Comparison of ENCODE assay signal across 8 mouse cellular contexts in genomic region chr12:65075085-65075732, GRCm38 (mm10). TPM values are rescaled to one million over a fixed set of nuclear protein-coding genes. Genes with fewer than 3 reads are reported as not detected.
DNase-seq lines count a peak whose midpoint lies in the region; ATAC-seq lines count a peak whose summit lies in the region.

Gene Fancm, plus strand, starts transcription at chr12:65075603.

- intact Hi-C loops in heart, postnatal 14 days (cut with DNase I) = loop anchor here (5.0 kb wide), 1 partner anchor 97 kb away; the partner anchor contains the start of gene Mis18bp1

- DNase-seq in ES-CJ7 (ENCODE audit: low read depth, low spot score) = peak; percentile 89
- peak; percentile 87 for DNase-seq in cerebellum, adult 11 months
- DNase-seq in forebrain, embryonic 14.5 days (ENCODE audit: low spot score) = peak; percentile 97
- DNase-seq in heart, postnatal 14 days = peak; percentile 90 to 91
- DNase-seq in layer of hippocampus, adult 11-12 months (ENCODE audit: low spot score) = peak; percentile 91
- peak; percentile 90 to 91 for DNase-seq in lung, adult 18-20 months
- peak; percentile 90 for DNase-seq in testis, postnatal 14 days (ENCODE audit: low spot score)

- H3K27me3 ChIP-seq in forebrain, embryonic 14.5 days (replicated peaks; ENCODE audit: control insufficient read depth, insufficient read depth, low read length) = no peaks in the 10 kb centered on the region
- no peaks in the 10 kb centered on the region for H3K27me3 ChIP-seq in neural tube, embryonic 15.5 days (replicated peaks)

- H3K9me3 ChIP-seq in forebrain, embryonic 14.5 days (replicated peaks; ENCODE audit: control insufficient read depth, low read length) = no peaks in the 10 kb centered on the region
- no peaks in the 10 kb centered on the region for H3K9me3 ChIP-seq in neural tube, embryonic 15.5 days (replicated peaks)

- H3K36me3 ChIP-seq in forebrain, embryonic 14.5 days (ENCODE audit: control insufficient read depth, insufficient read depth, low read length) = no peaks in the 10 kb centered on the region
- peaks cover 4% of the 10 kb centered on the region for H3K36me3 ChIP-seq in neural tube, embryonic 15.5 days

- peak within 1 kb of the TSS; percentile 64 for H3K4me3 ChIP-seq in forebrain, embryonic 14.5 days (ENCODE audit: low read depth, low read length)
- H3K4me3 ChIP-seq in neural tube, embryonic 15.5 days (replicated peaks) = peak within 1 kb of the TSS; percentile 97

- peak within 1 kb of the TSS; percentile 79 for H3K4me2 ChIP-seq in forebrain, embryonic 14.5 days (ENCODE audit: low read length)
- H3K4me2 ChIP-seq in neural tube, embryonic 15.5 days = peak within 1 kb of the TSS; percentile 70

- peak; percentile 56 for ATAC-seq in forebrain, embryonic 14.5 days
- peak; percentile 48 for ATAC-seq in neural tube, embryonic 15.5 days (ENCODE audit: low FRiP score)

- H3K9ac ChIP-seq in forebrain, embryonic 14.5 days (ENCODE audit: low read length) = peak within 1 kb of the TSS; percentile 92
- H3K9ac ChIP-seq in neural tube, embryonic 15.5 days (replicated peaks) = peak within 1 kb of the TSS; percentile 80

- H3K4me1 ChIP-seq in forebrain, embryonic 14.5 days (ENCODE audit: control insufficient read depth, insufficient read depth, low read length) = peaks cover 19% of the 10 kb centered on the region
- H3K4me1 ChIP-seq in neural tube, embryonic 15.5 days = peaks cover 34% of the 10 kb centered on the region

- peak within 1 kb of the TSS; percentile 91 for H3K27ac ChIP-seq in forebrain, embryonic 14.5 days (ENCODE audit: low read depth, low read length)
- H3K27ac ChIP-seq in neural tube, embryonic 15.5 days (replicated peaks) = peak within 1 kb of the TSS; percentile 97

- 2% methylated on average over 39 of the region's 39 CpGs for WGBS in forebrain, embryonic 14.5 days
- 2% methylated on average over 39 of the region's 39 CpGs for WGBS in neural tube, embryonic 15.5 days

RNA-seq across cellular contexts. Expression of gene Fancm, which starts in this region (rescaled TPM):
- 6.6 and 9.7 TPM in 2 replicates for polyA plus RNA-seq in forebrain, embryonic 14.5 days (2014; fragmentation: Nextera tagmentation; extraction: Ambion mirVana)
- total RNA-seq in heart, postnatal 14 days (2021) = 1 to 10 TPM; 5.5 to 6.4 TPM
- 8.1 TPM in 2 replicates for polyA plus RNA-seq in neural tube, embryonic 15.5 days (2015; fragmentation: Nextera tagmentation; extraction: Ambion mirVana)

Comparison
In these comparisons a context has a peak if more than half of its experiments do, and no peak if none do; other contexts are left out.
1. Peak in every context shown above with its lines: DNase-seq, ATAC-seq, H3K4me3 ChIP-seq and H3K27ac ChIP-seq.